Mouse (Mus musculus) gastrocnemius, postnatal 14 days (tissue): Measurements from ENCODE around the gene Zfp114. TPM values are rescaled to one million over a fixed set of nuclear protein-coding genes. Genes with fewer than 3 reads are reported as not detected.

ENCODE experiments used
- DNase-seq: peaks from one replicate; pipeline ENCODE4 v3.0.0; 2021; ENCODE audit warnings: mixed read lengths
- intact Hi-C: fragments of 180-260 bp; cut with DNase I; formaldehyde crosslinking; loops from one replicate; pipeline ENCODE4 v1.15.1; 2025; ENCODE audit warnings: low total_unique reads
- long read RNA-seq, 2 experiments: library from polyadenylated mRNA; stranded (forward); transcript quantifications; one replicate each; pipeline ENCODE4 v2.0.0; 2021
- total RNA-seq, 2 experiments: library from RNA; stranded (reverse); gene quantifications; 2 replicates each; pipeline ENCODE4 v1.2.3; 2021

The Zfp114 gene
- under 1 TPM in 1 of 2 experiments, not detected in 1; 0.51 TPM for total RNA-seq
- long read RNA-seq, experiment 1 = 0 reads
- long read RNA-seq, experiment 2 = 0 reads

DNA sequence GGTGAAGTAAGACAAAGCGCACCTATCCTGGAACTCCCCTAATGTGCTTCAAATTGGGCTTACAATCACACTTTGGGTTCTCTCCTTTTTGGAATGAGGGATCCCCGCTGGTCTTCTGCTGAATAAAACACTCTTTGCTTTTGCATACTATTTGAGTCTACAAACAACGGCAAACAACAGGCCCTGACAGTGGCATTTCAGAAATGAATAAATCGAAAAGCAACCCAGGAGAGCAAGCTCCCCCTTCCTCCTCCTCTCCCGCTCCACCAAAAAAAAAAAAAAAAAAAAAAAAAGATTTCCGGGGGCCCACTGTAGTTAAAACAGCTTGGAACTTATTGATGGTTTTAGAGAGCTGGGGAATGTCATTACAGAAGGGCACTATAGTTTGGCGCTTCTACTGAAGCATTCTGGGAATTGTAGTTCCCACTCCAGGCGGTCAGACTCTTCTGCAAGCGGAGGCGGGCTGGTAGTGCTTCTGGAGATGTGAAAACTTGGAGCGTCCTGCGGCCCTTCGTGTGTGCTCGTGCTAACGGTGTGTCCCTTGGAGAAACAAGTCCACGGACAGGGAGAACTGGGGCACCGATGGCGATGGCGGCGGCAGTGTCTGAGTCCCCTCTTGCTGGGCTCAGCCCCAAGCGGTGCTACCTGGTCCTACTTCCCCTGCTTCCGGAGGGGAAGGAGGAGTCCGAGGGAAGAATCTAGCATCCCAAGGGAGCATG is at the start of gene Zfp114:
Gene Zfp114, plus strand, starts transcription at position 443 of the 719 bp plus-strand sequence.
- intact Hi-C loops = no loop called here
- peak; percentile 43 for DNase-seq

DNA sequence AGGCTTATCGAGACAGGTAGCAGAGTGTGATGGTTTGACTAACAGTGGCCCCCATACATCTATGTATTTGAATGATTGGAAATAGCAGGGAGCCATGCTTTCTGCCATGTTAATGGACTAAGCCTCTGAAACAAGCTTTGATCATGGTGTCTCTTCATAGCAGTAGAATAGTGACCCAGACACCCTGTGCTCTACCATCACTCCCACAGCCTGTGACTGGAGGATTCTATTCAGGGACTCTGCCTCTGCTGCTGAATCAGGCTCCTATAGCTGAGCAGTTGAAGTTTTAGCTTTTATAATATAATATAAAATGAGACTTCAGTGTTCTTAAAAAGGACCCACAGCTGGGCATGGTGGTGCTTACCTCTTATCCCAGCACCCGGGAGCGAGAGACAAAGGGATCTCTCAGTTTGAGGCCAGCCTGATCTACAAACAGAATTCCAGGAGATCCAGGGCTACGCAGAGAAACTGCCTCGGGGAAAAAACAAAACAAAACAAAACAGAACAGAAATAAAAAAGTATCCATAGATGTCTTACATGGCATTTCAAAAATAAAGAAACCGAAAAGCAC is 41.4 kb upstream of the Zfp114 start:
- no peak for DNase-seq
- intact Hi-C loops = loop anchor here (10.0 kb wide), 1 partner anchor 121 kb away; the partner anchor contains the start of gene Zfp108

DNA sequence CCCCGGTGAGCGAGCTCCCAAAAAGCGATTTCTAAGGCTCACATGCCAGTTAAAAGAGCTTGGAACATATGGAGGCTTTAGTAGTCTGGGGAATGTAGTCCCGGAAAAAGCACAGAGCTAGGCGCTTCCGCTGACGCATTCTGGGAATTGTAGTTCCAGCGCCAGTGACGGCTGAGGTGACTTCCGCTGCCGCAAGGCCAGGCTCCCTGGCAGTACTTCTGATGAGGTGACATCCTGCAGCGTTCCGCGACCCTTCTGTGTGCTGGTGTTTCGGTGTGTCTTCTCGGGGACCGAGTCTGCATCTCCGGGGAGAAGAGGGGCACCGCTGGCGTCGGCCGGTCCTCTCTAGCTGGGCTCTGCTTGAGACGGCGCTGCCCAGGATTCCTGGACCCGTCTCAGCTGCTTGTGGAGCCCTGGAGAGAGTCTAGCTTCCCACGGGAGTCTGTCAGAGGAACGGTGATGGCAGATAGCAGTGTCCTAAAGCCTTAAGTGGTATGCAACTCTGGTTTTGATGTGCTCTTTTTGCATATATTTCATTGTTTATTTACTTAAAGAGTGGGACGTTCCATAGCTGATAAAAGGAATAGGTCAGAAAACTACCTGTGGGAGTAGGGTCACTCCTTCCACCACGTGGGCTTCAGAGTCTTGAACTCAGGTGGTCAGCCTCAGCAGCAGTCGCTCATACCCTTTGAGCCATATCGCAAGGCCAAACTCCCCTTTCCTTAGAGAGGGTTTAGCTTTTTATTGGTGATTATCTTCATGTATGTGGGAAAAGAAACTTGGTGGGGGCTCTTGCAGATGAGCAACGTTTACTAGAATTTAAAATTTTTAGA is 40.6 kb upstream of the Zfp114 start, which contains the start of gene Zfp235:
Gene Zfp235, plus strand, starts transcription at position 174 of the 833 bp plus-strand sequence.
- peak; percentile 81 for DNase-seq
- intact Hi-C loops = loop anchor here (10.0 kb wide), 1 partner anchor 121 kb away; the partner anchor contains the start of gene Zfp108

- intact Hi-C loops = no loop called here
- DNase-seq = no peak
These were observed 32.3 kb upstream of the Zfp114 start for GRCm38 (mm10) chr7:24142566-24142965.

DNA sequence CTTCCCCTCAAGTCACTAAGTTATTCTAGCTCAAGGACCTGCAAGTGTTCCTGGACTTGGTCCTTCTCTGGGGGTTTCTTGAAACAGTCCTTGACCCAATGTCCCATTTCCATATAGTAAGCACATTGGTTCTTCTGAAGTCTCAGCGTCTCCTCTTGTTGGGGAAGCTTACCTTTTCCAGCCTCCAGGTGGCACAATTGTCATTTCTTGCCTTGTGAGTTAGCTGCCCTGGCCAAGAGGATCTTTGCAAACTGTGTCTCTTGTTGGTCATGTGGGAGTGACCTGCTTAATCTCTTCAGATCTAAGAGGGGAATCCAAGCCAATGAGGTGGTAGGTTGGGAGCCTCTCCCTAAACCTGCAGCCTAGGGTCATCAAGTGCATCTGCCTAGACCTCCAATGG is 21.6 kb upstream of the Zfp114 start:
- no peak for DNase-seq
- intact Hi-C loops = no loop called here

DNA sequence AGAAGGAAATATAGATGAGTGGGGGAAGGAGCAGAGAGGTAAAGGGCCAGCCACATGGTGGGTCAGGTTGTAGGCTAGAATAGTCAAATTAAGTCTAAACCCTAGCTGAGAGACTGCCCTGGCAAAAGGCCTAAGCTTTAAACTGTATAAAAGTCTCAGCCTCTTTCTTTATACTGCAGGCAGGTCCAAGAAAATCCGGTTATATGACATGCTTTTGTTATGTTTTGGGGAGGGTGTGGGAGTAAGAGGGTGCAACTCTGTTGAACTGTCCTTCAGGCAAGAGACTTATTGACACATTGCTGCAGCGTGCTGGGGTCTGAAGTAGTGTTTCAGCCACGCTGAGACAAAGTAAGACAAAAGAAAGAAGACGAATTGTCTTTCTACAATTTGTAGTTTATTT is 2.7 kb upstream of the Zfp114 start:
- intact Hi-C loops = no loop called here
- no peak for DNase-seq

DNA sequence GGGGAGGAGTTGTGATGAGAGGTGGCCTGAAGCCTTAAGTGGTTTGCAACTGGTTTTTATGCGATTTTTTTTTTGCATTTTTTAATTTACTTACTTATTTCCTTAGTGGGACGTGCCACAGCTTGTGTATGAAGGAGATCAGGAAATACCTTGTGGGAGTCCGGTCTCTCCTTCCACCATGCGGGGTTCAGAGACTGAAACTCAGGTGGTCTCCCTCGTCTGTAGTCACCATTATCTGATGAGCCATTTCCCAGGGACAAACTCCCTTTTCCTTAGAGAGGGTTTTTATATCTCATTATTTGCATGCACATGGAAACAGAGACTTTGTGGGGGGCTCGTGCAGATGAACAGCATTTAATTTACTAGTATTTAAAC is 464 bp downstream of the Zfp114 start:
- intact Hi-C loops = no loop called here

GRCm38 (mm10) chr7:24187611-24188010 is 12.8 kb downstream of the Zfp114 start:
- intact Hi-C loops = no loop called here

More for the DNA sequence above, 464 bp downstream of the Zfp114 start:
- no peak for DNase-seq

DNA sequence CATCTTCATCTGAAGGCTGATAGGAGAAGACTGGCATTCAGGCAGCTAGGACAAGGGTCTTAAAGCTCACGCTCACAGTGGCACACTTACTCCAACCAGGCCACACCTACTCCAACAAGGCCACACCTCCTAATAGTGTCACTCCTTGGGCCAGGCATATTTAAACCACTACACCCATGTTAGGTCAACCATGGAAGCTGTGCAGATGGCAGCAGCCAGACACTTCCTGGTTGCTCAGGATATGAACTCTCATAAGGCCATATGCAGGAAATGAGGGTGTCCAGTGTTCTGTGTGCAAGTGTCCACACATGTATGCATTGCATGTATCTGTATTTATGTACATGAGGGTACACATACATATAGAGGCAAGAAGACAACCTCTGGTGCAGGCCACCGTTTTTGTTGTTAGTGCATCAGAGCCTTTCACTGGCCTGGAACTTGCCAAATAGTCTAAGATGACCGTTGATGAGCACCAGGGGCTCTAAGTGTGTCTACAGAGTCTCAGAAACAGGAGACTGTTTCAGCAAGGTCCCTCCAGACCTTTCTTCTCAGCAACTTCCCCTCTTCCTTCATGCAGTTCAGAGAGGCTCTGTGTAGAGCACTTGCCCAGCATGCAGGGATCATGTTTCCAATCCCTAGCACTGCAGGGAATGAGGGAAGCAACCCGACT is 14.2 kb downstream of the Zfp114 start:
- DNase-seq = no peak
- intact Hi-C loops = no loop called here

More at GRCm38 (mm10) chr7:24187611-24188010, 12.8 kb downstream of the Zfp114 start:
- DNase-seq = no peak

GRCm38 (mm10) chr7:24189571-24189944 is 14.7 kb downstream of the Zfp114 start:
- intact Hi-C loops = no loop called here
- no peak for DNase-seq

DNA sequence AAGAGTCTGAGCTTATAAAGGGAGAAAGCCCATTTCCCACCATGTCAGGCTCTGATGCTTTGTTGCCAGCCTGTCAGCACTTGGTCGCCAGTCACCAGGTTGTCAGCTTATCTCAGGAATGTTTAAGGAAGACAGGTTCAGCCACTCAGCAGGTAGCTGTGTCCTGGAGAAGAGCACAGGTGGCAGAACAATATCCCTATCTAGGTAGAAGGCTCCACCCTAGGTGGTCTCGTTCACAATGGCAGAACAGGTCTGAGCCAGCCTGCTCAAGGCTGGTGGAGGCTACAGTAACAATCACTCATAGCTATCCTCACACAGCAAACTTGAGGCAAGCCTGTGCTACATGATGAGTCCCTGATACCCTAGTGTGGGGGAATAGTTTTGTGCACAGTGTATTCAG is 16.5 kb downstream of the Zfp114 start:
- intact Hi-C loops = no loop called here
- no peak for DNase-seq

DNA sequence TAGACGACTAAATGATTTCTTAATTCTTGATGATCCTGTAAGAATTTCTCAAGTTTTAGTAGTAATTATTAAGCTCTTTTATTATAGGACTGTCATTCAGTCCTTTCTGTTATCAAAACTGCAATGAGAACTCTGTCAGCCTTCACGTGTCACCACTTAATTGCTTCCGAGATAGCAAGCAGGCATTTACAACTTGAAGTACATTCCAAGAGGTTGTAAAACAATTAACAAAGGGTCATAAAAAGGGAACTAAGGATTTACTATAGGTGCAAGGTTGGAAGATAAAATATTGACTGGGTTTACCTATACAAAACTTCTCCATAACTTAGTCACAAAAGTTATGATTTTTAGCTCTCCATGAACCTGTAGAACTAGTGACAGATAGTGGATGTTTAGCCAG is 18.3 kb downstream of the Zfp114 start:
- intact Hi-C loops = no loop called here
- no peak for DNase-seq

- intact Hi-C loops = no loop called here
- DNase-seq = no peak
These were observed 22.1 kb downstream of the Zfp114 start for GRCm38 (mm10) chr7:24196961-24197360.

- intact Hi-C loops = no loop called here
- peak; percentile 68 for DNase-seq
These were observed 32.8 kb downstream of the Zfp114 start for GRCm38 (mm10) chr7:24207488-24208261.

DNA sequence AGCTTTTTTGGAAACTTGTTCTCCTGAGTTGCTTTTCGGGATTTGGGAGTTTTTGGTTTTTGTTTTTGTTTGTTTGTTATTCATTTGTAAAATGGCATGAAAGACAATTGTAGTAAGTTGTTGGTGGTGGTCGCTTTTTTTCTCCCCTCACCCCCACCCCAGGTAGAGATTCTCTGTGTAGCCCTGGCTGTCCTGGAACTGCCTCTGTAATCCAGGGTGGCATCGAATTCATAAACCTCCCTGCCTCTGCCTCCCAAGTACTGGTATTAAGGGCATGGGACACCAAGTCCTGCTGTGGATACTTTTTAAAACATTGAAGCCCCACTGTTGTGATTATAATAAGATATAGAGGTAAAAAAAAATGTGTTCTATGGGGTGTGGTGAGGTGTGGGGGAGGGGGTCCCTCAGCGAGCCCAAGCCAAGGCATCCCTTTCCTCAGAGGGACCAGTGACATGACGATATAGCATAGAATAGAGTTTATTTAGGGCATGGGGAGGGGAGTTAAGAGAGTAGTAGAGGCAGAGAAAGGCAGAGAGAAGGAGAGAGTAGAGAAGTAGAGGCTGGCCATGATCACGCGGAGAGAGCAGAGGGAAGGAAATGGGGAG is 33.5 kb downstream of the Zfp114 start:
- no peak for DNase-seq
- intact Hi-C loops = no loop called here

DNA sequence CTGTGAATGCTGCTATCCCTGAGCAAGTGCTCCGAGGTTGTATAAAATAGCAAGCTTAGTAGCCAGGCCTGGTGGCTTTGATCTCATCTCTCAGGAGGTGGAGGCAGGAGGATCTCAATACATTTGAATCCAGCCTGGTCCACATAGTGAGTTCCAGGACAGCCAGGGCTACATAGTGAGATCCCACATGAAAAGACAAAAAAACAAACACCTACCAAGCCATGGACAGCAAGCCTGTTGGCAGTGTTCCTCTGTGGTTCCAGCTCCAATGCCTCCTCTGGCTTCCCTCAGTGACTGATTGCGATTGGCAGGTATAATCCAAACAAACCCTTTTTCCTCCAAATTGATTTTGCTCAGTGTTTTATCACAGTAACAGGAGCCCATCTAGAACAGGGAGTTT is 35.4 kb downstream of the Zfp114 start:
- DNase-seq = no peak
- intact Hi-C loops = no loop called here

GRCm38 (mm10) chr7:24211343-24211742 is 36.5 kb downstream of the Zfp114 start, which contains the start of gene Zfp111:
TSS of gene Zfp111 (minus strand) at chr7:24211443.
- no peak for DNase-seq
- intact Hi-C loops = no loop called here
